Mouse (Mus musculus): ENCODE data around the gene Cdc37.
A peak's percentile ranks its signal among the peaks of the same experiment; 100 is the strongest.

Cdc37 gene

GRCm38 (mm10) chr9:21093423-21093822, 56.4 kb downstream of the Cdc37 start:
- no peak for DNase-seq

GRCm38 (mm10) chr9:21091707-21092320, 58.0 kb downstream of the Cdc37 start, which contains the start of the genes Gm38431 and Raver1:
Gene Gm38431 (minus strand): TSS chr9:21091997.
Gene Raver1 (minus strand): TSS chr9:21092008.
- peak; percentile 99 for DNase-seq

- DNase-seq: no peak
Measured at GRCm38 (mm10) chr9:21090972-21091706, 58.6 kb downstream of the Cdc37 start.

- no peak for DNase-seq
Measured at GRCm38 (mm10) chr9:21090537-21090936, 59.2 kb downstream of the Cdc37 start.

- no peak for DNase-seq
Measured at GRCm38 (mm10) chr9:21083324-21083723, 66.5 kb downstream of the Cdc37 start.

All from lung, adult 18-20 months (tissue).